Mouse (Mus musculus) embryonic fibroblast, embryonic 13.5 days (primary cell): ENCODE measurements around the gene Olfr483. TPM values are rescaled to one million over a fixed set of nuclear protein-coding genes. Genes with fewer than 3 reads are reported as not detected.

Source experiments
- H3K27ac ChIP-seq: 2 replicates; pipeline ENCODE4 v1.5.1; 2012; ENCODE audit warnings: low read length, control low read depth, inconsistent platforms; ENCODE audit not compliant: insufficient read depth
- H3K4me1 ChIP-seq: 2 replicates; pipeline ENCODE4 v1.6.1; 2011; ENCODE audit warnings: low read length; ENCODE audit not compliant: control insufficient read depth, insufficient read depth
- H3K4me3 ChIP-seq: 2 replicates; pipeline ENCODE4 v1.5.1; 2011; ENCODE audit warnings: mild to moderate bottlenecking, control low read depth, low read length; ENCODE audit not compliant: insufficient read depth
- CTCF ChIP-seq: IDR thresholded peaks from 2 replicates; pipeline ENCODE4 v1.5.1; 2011; ENCODE audit warnings: mild to moderate bottlenecking, control low read depth, low read length, moderate library complexity, borderline replicate concordance; ENCODE audit not compliant: insufficient read depth
- POLR2A ChIP-seq: IDR thresholded peaks from 2 replicates; pipeline ENCODE4 v1.6.1; 2011; ENCODE audit warnings: low read depth, mild to moderate bottlenecking, control low read depth, low read length, moderate library complexity
- polyA plus RNA-seq: library from polyadenylated mRNA; stranded (reverse); fragments of >200 nt; gene quantifications from 2 replicates; pipeline ENCODE4 v1.2.4, GENCODE M21; 2011; ENCODE audit warnings: low read depth; ENCODE audit not compliant: missing spikeins, insufficient read length

Gene Olfr483
- polyA plus RNA-seq: not detected in 2 replicates

DNA sequence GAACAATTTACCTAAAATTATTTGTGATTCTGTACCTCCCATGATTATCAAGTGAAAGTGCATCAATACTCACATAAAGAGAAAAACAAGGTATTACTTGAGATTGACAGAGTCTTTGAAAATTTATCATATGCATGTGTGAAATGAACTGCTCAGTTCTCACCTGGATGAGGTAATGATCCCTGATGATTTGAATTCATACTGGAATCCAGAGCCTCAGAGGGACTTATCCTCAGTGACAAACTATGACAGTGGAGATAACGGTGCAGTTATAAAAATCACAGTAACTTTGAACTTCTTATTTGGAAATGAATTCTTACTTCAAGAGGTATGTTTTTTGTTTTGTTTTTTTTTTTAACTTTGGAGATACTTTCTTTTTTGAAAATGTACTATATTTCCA is at the start of gene Olfr483:
Gene Olfr483, plus strand, starts transcription at position 301 of the 400 bp plus-strand sequence.
- TF ChIP-seq CTCF (no peak), POLR2A (no peak)
- H3K4me3 ChIP-seq: no peak within 1 kb of the TSS
- H3K4me1 ChIP-seq: no peaks in the 10 kb centered on the region
- no peak within 1 kb of the TSS for H3K27ac ChIP-seq

DNA sequence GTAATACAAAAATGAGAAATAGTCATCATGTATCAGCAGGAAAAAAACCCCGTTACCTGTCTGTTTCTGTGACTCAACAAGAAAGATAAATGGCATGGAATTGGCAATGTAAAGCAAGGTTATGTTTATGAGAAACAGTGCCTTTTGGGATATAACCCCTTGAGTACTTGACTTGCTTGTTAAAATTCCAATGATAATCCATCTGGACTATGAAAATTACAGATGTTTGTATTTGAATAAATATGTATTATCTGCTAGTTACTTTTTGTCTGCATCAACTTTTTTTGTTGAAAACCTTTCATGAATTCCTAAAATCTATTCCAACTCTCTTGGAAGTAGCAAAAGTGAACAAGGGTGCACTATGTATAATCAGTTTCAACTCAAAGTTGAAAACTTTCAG is 33.4 kb upstream of the Olfr483 start, which contains the start of gene Olfr480:
Gene Olfr480, minus strand, starts transcription at position 101 of the 400 bp plus-strand sequence.
- TF ChIP-seq CTCF (no peak), POLR2A (no peak)
- no peak within 1 kb of the TSS for H3K27ac ChIP-seq
- no peak within 1 kb of the TSS for H3K4me3 ChIP-seq
- no peaks in the 10 kb centered on the region for H3K4me1 ChIP-seq

DNA sequence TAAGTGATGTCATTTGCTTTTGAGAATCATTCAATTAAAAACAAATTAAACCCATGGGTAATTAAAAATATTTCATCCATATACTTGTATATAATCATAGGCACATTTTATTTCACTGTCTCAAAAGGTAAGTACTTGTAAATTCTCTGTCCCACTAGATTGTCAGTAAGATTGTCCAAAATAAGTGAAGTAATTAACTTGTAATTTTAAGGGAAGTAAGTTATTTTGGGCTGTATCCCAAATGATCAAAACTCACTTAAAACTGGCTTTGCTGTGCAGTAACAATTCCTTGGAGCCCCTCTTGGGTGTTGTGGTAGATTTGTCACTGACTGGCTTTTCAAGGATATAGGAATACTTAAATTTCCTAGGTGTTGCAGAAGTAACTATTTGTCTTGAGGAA is 21.1 kb upstream of the Olfr483 start, which contains the start of gene Olfr481:
Gene Olfr481, plus strand, starts transcription at position 301 of the 400 bp plus-strand sequence.
- Histone ChIP-seq H3K27ac (no peak within 1 kb of the TSS), H3K4me1 (no peaks in the 10 kb centered on the region), H3K4me3 (no peak within 1 kb of the TSS)
- TF ChIP-seq CTCF: no peak
- no peak for TF ChIP-seq POLR2A

DNA sequence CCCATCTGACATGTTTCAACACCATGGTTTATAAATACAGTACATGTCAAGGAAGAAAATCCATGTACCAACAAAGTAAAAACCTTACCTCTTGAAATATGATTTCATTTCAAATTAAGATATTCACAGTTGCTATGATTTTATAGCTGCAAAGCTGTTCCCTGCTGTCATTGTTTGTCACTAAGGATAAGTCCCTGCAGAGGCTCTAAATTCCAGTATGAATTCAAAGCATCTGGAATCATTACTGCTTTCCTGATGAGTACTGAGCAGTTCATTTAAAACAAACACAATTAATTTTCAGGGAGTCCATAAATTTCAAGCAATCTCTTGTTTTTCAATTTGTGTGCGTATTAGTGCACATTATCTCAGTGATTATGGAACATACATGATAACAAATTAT is 3.2 kb upstream of the Olfr483 start, which contains the start of gene Olfr482:
Gene Olfr482, minus strand, starts transcription at position 101 of the 400 bp plus-strand sequence.
- TF ChIP-seq CTCF: no peak
- no peak for TF ChIP-seq POLR2A
- Histone ChIP-seq H3K27ac (no peak within 1 kb of the TSS), H3K4me1 (no peaks in the 10 kb centered on the region), H3K4me3 (no peak within 1 kb of the TSS)

DNA sequence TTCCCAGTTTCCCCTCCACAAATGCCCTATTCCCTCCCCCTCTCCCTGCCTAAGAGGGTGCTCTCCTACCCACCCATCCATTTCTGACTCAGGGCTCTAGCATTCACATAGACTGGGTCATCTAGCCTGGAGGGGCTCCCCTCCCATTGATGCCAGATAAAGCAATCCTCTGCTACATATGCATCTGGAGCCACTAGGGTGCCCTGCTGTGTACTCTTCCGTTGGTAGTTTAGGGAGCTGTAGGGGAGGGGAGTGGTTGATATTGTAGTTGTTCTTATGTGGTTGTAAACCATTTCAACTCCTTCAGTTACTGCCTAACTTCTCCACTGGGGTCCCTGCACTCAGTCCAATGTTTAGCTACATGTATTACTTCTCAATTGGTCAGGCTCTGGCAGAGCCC is 20.0 kb downstream of the Olfr483 start:
- Histone ChIP-seq H3K27ac (no peak overlapping the region), H3K4me3 (no peak overlapping the region), H3K4me1 (no peaks in the 10 kb centered on the region)
- TF ChIP-seq POLR2A: no peak

DNA sequence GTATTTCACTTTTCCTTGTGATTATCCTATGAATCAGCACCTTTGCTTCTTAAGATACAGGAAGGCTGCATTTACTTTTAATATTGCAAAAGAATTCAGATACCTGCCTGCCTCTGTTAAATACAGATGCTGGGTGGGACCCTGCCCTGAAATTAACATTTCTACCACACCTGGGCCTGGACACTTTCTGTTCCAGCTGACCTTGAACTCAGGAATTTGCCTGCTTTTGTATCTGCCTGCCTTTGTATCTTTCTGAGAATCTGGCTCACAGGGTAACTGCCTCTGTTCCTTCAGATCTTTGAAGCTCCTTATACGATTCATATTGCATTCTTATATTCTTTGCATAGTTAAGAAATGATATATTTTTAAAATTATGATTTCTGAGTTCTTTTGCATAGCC is 20.8 kb downstream of the Olfr483 start:
- Histone ChIP-seq H3K4me1 (no peaks in the 10 kb centered on the region), H3K27ac (no peak overlapping the region), H3K4me3 (no peak overlapping the region)
- TF ChIP-seq CTCF: no peak
- no peak for TF ChIP-seq POLR2A

DNA sequence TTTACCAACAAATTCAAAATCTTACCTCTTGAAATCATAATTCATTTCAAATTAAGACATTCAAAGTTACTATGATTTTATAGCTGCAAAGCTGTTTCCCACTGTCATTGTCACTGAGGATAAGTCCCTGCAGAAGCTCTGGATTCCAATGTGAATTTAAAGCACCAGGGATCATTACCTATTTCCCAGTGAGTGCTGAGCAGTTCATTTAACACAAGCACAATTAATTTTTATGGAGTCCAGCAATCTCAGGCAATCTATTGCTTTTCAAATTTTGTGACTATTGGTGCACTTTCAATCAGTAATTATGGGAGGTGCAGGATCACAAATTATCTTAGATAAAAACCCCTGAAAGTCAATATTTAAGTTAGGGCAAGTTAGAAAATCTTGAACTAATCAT is 26.7 kb downstream of the Olfr483 start, which contains the start of gene Olfr484:
Gene Olfr484, minus strand, starts transcription at position 101 of the 400 bp plus-strand sequence.
- H3K4me1 ChIP-seq: no peaks in the 10 kb centered on the region
- no peak within 1 kb of the TSS for H3K4me3 ChIP-seq
- H3K27ac ChIP-seq: no peak within 1 kb of the TSS
- TF ChIP-seq POLR2A (no peak), CTCF (no peak)

Other genes with a start within 250 kb of the Olfr483 start
- 0.08 TPM in 1 of 2 replicates, not detected in the other for gene Olfr472, start 202.9 kb upstream of the Olfr483 start, polyA plus RNA-seq
- gene Olfr473, start 170.4 kb upstream of the Olfr483 start, polyA plus RNA-seq: not detected in 2 replicates
- gene Olfr474, start 146.2 kb upstream of the Olfr483 start, polyA plus RNA-seq: not detected in 2 replicates
- gene Olfr476, start 136.0 kb upstream of the Olfr483 start, polyA plus RNA-seq: not detected in 2 replicates
- gene Olfr477, start 114.2 kb upstream of the Olfr483 start, polyA plus RNA-seq: not detected in 2 replicates
- not detected in 2 replicates for gene Olfr478, start 66.9 kb upstream of the Olfr483 start, polyA plus RNA-seq
- gene Olfr479, start 50.2 kb upstream of the Olfr483 start, polyA plus RNA-seq: not detected in 2 replicates
- not detected in 2 replicates for gene Olfr480, start 33.5 kb upstream of the Olfr483 start, polyA plus RNA-seq
- not detected in 2 replicates for gene Olfr481, start 21.0 kb upstream of the Olfr483 start, polyA plus RNA-seq
- gene Olfr482, start 3.3 kb upstream of the Olfr483 start, polyA plus RNA-seq: not detected in 2 replicates
- not detected in 2 replicates for gene Olfr484, start 26.6 kb downstream of the Olfr483 start, polyA plus RNA-seq
- not detected in 2 replicates for gene Olfr485, start 59.0 kb downstream of the Olfr483 start, polyA plus RNA-seq
- not detected in 2 replicates for gene Olfr486, start 71.9 kb downstream of the Olfr483 start, polyA plus RNA-seq
- gene Olfr487, start 113.8 kb downstream of the Olfr483 start, polyA plus RNA-seq: not detected in 2 replicates
- gene Olfr488, start 157.5 kb downstream of the Olfr483 start, polyA plus RNA-seq: not detected in 2 replicates
- gene Olfr490, start 188.1 kb downstream of the Olfr483 start, polyA plus RNA-seq: not detected in 2 replicates
- not detected in 2 replicates for gene Olfr491, start 212.6 kb downstream of the Olfr483 start, polyA plus RNA-seq
- gene Olfr492, start 222.8 kb downstream of the Olfr483 start, polyA plus RNA-seq: not detected in 2 replicates
- not detected in 2 replicates for gene Olfr493, start 246.1 kb downstream of the Olfr483 start, polyA plus RNA-seq